Mouse (Mus musculus) neural tube, embryonic 13.5 days (tissue): ENCODE data around the gene Parp6. TPM values are rescaled to one million over a fixed set of nuclear protein-coding genes. Genes with fewer than 3 reads are reported as not detected.

ENCODE experiments used
- ATAC-seq: fragments of 200-750 bp; cut with Nextera tagmentation; 2 replicates; pipeline ENCODE4 v1.8.0; 2017; ENCODE audit warnings: low read depth, mild to moderate bottlenecking, moderate TSS enrichment, moderate library complexity
- H3K27ac ChIP-seq: fragments of 300-500 bp; sonication (generic); replicated peaks from 2 replicates; pipeline ENCODE4 v1.5.1; 2015; ENCODE audit warnings: moderate library complexity, mild to moderate bottlenecking, inconsistent platforms
- H3K27me3 ChIP-seq: fragments of 300-500 bp; sonication (generic); 2 replicates; pipeline ENCODE4 v1.6.1; 2015; ENCODE audit warnings: mild to moderate bottlenecking, inconsistent platforms
- H3K36me3 ChIP-seq: fragments of 300-500 bp; sonication (generic); 2 replicates; pipeline ENCODE4 v1.6.1; 2015; ENCODE audit warnings: mild to moderate bottlenecking, inconsistent platforms
- H3K4me1 ChIP-seq: fragments of 300-500 bp; sonication (generic); replicated peaks from 2 replicates; pipeline ENCODE4 v1.6.1; 2015; ENCODE audit warnings: inconsistent platforms
- H3K4me2 ChIP-seq: fragments of 300-500 bp; sonication (generic); 2 replicates; pipeline ENCODE4 v1.6.1; 2015; ENCODE audit warnings: inconsistent platforms, mild to moderate bottlenecking, moderate library complexity
- H3K4me3 ChIP-seq: fragments of 300-500 bp; sonication (generic); 2 replicates; pipeline ENCODE4 v1.5.1; 2015; ENCODE audit warnings: mild to moderate bottlenecking, inconsistent platforms
- H3K9ac ChIP-seq: fragments of 300-500 bp; sonication (generic); 2 replicates; pipeline ENCODE4 v1.6.1; 2015; ENCODE audit warnings: moderate library complexity, mild to moderate bottlenecking, inconsistent platforms
- H3K9me3 ChIP-seq: fragments of 300-500 bp; sonication (generic); 2 replicates; pipeline ENCODE4 v1.6.1; 2016; ENCODE audit warnings: inconsistent platforms
- WGBS: fragments of 180-500 bp; shearing (Covaris S2); methylation state at CpG from one replicate; pipeline ENCODE4 v1.1.7; 2015; 5-methylcytosine and 5-hydroxymethylcytosine counted together
- polyA plus RNA-seq: library from polyadenylated mRNA; unstranded; fragments of >200 nt; fragmentation: Nextera tagmentation; extraction: Ambion mirVana; gene quantifications from 2 replicates; pipeline ENCODE4 v1.2.1, GENCODE M21; 2015

The Parp6 gene
- polyA plus RNA-seq, 1 experiment from 2014 or later: 197 TPM

DNA sequence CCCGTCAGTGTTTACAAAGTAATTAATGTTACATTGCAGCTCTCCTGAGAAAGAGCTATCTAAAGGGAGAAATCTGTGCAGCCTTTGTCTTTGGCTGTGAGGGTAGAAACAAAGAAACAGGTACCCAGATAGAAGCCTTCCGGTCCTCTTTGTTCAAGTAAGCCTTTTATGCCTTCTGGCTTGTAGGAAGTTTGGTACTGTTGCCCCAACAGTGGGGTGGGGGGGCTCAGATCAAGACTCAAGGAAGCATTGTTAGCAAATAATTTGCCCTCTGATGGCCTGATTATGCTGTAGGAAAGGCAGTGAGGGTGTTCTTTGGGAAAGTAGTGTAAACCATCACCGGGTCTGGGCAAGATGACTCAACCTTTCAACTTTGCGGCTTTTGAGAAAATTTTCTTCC, 41.1 kb downstream of the Parp6 start:
- Histone ChIP-seq H3K9ac (peak overlapping the region; percentile 95), H3K36me3 (peaks cover 21% of the 10 kb centered on the region), H3K9me3 (no peaks in the 10 kb centered on the region), H3K27me3 (no peaks in the 10 kb centered on the region), H3K27ac (peak overlapping the region; percentile 99), H3K4me2 (peak overlapping the region; percentile 90), H3K4me1 (peaks cover 57% of the 10 kb centered on the region), H3K4me3 (peak overlapping the region; percentile 84)
- ATAC-seq: no peak
- WGBS: 3% methylated on average over 4 of the region's 4 CpGs

DNA sequence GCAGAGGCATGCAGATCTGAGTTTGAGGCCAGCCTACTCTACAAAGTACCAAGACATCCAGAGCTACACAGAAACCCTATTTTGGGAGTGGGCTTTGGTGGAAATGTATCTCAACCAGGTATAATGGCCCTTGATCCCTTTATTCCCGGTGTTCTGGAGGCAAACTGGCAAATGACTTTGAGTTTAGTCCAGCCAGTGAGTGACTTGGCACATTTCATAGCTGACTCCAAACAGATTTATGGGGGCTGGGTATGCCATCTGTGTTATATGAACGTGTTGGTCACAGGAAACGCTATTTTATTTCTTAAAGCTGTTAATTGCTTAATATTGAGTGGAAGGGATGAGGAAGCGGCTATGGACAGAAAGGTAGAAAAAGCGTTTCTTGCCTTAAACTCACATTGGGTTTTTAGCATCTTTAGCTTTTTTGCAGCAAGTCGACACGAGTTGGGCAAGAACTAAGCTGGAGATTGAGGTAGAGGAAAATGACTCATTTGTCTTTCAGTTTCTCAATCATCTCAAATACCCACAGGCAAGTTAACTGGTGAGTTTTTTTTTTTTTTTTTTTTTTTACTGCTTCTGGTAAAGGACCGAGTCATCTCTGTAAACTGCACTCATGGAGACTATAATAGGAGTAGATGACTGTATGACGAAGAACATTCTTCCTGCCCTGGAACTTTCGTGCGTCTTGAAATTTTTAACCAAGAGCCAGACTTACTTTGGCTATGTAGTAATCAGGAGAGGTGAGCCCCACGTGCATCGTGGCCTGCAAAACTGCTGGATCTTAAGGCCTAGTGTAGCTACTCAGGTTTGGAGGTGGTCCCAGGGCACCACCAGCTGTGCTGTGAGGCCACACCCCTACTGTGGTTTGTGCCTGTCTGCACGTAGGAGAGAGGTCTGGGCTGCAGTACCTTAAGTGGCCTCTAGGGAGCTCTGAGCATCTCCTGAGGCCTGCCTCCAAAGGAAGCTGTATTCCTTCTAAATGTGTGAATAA, 42.2 kb downstream of the Parp6 start:
- peak overlapping the region; percentile 95 for H3K9ac ChIP-seq
- peaks cover 69% of the 10 kb centered on the region for H3K4me1 ChIP-seq
- H3K27ac ChIP-seq: peak overlapping the region; percentile 99; the same call in 1 of the 2 replicates
- peak overlapping the region; percentile 90 for H3K4me2 ChIP-seq
- H3K36me3 ChIP-seq: peaks cover 30% of the 10 kb centered on the region
- H3K9me3 ChIP-seq: no peaks in the 10 kb centered on the region
- WGBS: 24% methylated on average over 14 of the region's 14 CpGs
- ATAC-seq: no peak
- peak overlapping the region; percentile 84 for H3K4me3 ChIP-seq
- no peaks in the 10 kb centered on the region for H3K27me3 ChIP-seq

DNA sequence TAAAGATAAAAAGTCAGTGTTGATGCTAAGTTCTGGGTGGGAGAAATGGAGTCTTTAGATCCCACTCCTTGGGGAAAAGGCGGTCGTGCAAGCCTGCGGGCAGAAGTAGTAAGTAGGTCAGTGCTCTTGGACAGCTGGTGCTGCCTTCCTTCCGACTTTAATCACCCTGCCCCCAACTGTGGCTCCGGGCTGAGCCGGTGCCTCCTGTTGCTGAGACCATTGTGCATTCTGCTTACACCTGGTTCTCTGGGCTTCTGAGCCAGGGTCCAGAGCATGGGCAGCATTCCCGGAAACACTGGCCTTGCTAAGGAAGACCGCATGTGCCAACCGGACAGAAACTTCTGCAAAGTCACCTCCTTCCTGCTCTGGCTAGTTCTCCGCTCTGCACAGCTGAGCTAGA, 43.3 kb downstream of the Parp6 start:
- WGBS: 49% methylated on average over 10 of the region's 10 CpGs
- no peaks in the 10 kb centered on the region for H3K27me3 ChIP-seq
- H3K36me3 ChIP-seq: peaks cover 38% of the 10 kb centered on the region
- no peaks in the 10 kb centered on the region for H3K9me3 ChIP-seq
- peak overlapping the region; percentile 99; the same call in 1 of the 2 replicates for H3K27ac ChIP-seq
- H3K4me3 ChIP-seq: no peak overlapping the region
- H3K4me1 ChIP-seq: peaks cover 76% of the 10 kb centered on the region
- peak overlapping the region; percentile 32; the same call in 1 of the 2 replicates for H3K9ac ChIP-seq
- no peak for ATAC-seq
- peak overlapping the region; percentile 90 for H3K4me2 ChIP-seq

DNA sequence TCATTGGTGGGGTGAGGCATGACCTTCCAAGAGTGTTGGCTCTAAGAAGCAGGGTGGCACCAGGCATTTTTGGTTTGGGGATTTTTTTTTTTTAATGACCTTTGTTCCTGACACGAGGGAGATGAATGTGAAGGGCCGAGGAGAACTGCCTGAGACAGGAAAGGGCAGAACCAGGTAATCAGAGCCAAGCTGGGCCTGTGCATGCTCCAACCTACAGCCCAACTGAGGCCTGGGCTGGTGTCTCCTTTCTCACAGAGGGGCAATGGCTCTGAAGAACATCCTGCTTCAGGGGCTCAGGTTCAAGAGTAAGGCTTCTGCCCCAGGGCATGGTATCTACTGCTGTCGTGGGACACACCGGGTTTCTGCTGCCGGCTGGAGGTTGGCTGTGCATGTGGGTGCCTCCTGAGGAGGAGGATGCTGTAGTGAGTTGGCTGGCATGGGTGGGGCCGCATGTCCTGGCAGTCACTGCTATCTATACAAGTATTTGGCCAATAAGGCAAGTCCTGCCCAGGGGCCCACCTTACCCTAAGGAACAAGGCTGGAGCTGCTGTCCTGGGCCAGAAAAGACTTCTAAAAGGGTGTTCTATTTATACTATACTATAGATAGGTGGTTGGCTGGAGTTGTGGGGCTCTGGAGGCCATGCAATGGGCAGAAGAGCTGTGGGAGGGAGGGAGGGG, 44.4 kb downstream of the Parp6 start:
- H3K4me3 ChIP-seq: no peak overlapping the region
- H3K4me2 ChIP-seq: peak overlapping the region; percentile 90; the same call in 1 of the 2 replicates
- H3K4me1 ChIP-seq: peaks cover 77% of the 10 kb centered on the region
- no peak overlapping the region for H3K27ac ChIP-seq
- WGBS: 59% methylated on average over 6 of the region's 6 CpGs
- ATAC-seq: no peak
- no peaks in the 10 kb centered on the region for H3K9me3 ChIP-seq
- no peaks in the 10 kb centered on the region for H3K27me3 ChIP-seq
- H3K36me3 ChIP-seq: peaks cover 48% of the 10 kb centered on the region
- peak overlapping the region; percentile 26; the same call in 1 of the 2 replicates for H3K9ac ChIP-seq

DNA sequence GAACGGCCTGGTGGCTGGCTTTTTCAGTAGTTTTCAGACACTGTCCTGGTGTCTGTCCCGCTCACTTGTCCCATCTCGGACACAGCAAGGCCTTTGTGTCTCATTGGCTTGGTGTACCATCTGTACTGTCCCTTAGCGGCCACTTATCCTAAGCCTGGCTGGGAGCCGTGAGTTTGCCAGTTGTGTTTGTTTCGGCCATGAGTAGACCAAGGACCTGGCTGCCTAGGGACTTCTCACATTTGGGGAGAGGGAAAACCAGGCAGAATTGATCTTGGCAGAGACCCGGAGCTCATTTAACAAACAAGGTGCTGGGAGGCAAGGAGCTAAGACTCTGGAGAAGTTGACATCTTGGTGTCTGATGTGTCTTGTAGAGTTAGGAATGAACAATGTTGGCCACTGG, 46.1 kb downstream of the Parp6 start:
- Histone ChIP-seq H3K4me3 (no peak overlapping the region), H3K27me3 (no peaks in the 10 kb centered on the region), H3K27ac (0 out of 2 replicates have a peak overlapping the region, but pooled peaks have one; percentile 1), H3K4me2 (no peak overlapping the region), H3K9ac (no peak overlapping the region), H3K36me3 (peaks cover 66% of the 10 kb centered on the region), H3K4me1 (peaks cover 77% of the 10 kb centered on the region), H3K9me3 (no peaks in the 10 kb centered on the region)
- WGBS: 83% methylated on average over 7 of the region's 7 CpGs
- no peak for ATAC-seq

DNA sequence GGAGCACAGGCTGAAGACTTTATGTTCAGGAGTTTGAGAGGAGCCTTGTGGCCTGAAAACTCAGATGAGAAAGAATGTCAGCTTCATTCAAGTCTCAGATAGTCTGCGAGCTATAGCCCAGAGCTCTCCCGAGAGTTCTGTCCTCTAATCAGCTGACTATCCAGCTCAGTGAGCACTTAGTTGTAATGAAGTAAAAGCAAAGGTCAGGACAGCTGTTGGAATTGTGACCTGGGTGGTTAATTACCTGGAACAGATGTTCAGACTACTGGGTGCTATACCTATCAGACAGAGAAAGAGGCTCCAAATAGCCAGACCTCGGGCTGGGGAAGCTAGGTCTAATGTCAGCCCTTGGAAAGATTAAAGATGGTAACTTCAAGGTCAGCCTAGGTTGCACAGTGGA, 46.9 kb downstream of the Parp6 start:
- Histone ChIP-seq H3K9me3 (no peaks in the 10 kb centered on the region), H3K27me3 (no peaks in the 10 kb centered on the region), H3K4me3 (no peak overlapping the region), H3K27ac (0 out of 2 replicates have a peak overlapping the region, but pooled peaks have one; percentile 0), H3K9ac (no peak overlapping the region), H3K36me3 (peaks cover 73% of the 10 kb centered on the region), H3K4me2 (no peak overlapping the region), H3K4me1 (peaks cover 70% of the 10 kb centered on the region)
- no peak for ATAC-seq
- WGBS: 52% methylated on average over 3 of the region's 3 CpGs

DNA sequence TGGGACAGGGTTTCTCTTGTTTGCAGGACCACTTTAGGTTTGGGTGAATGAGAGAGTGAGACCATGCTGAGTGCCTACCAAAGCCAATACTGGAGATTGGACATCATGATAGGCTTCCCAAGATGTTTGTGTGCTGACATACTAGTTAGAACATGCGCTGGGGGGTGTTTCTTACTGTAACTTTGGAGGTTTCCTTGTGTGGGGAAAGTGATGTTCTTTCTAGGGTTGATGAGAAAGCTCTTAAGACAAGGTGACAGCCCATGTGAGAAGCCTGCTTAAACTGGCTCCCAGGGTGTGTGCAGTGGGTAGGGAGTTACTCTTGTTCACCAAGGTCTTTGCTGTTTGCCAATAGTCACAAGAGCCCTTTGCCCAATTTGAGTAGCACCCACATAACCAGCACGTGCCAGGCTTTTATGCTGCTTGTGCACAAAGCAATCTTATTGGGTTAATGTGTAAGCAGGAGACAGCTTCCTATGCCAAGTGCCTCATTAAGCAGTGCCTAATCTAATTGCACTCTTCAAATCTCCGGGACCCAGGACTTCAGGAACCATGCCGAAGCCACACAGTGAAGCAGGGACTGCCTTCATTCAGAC, 47.7 kb downstream of the Parp6 start:
- H3K27ac ChIP-seq: no peak overlapping the region
- H3K4me3 ChIP-seq: no peak overlapping the region
- H3K4me1 ChIP-seq: peaks cover 62% of the 10 kb centered on the region
- 73% methylated on average over 4 of the region's 4 CpGs for WGBS
- H3K4me2 ChIP-seq: no peak overlapping the region
- peaks cover 81% of the 10 kb centered on the region for H3K36me3 ChIP-seq
- H3K27me3 ChIP-seq: no peaks in the 10 kb centered on the region
- no peak for ATAC-seq
- H3K9ac ChIP-seq: no peak overlapping the region
- H3K9me3 ChIP-seq: no peaks in the 10 kb centered on the region

DNA sequence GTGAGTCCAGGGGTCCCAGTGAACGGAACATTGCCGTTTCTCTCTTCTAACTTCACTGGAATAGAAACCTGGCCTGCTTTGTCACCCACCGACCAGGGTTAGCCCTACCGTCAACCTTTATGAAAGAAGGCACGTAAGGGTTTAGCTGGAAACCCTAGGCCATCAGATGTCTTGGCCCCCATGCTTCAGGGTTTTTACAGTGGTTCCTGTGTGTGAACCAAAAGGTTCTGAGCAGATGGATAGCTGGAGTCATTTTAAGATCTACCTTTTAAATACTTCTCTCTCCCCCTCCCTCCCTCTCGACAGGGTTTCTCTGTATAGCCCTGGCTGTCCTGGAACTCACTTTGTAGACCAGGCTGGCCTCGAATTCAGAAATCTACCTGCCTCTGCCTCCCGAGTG, 48.9 kb downstream of the Parp6 start:
- peaks cover 50% of the 10 kb centered on the region for H3K4me1 ChIP-seq
- H3K9ac ChIP-seq: no peak overlapping the region
- no peak overlapping the region for H3K4me2 ChIP-seq
- no peak for ATAC-seq
- no peak overlapping the region for H3K4me3 ChIP-seq
- peaks cover 86% of the 10 kb centered on the region for H3K36me3 ChIP-seq
- 88% methylated on average over 8 of the region's 8 CpGs for WGBS
- H3K27me3 ChIP-seq: no peaks in the 10 kb centered on the region
- no peak overlapping the region for H3K27ac ChIP-seq
- no peaks in the 10 kb centered on the region for H3K9me3 ChIP-seq

DNA sequence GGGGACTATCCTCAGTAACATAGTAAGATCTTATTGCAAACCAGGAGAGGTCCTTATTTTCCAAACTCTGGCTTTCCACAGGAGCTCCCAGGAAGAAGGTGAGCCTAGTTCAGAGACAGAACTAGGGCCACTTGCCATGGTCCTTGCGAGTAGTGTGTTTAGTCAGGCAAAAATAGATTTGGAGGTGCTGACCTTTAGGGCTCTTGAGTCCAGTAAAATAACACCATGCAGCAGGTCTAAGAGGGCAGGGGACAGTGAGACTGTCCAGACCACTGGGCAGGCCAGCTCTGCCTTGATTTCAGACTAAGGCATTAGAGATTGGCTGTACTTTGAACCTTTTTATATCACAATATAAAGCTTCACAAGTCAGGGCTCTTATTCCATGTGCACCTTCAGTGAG, 49.7 kb downstream of the Parp6 start:
- Histone ChIP-seq H3K9me3 (no peaks in the 10 kb centered on the region), H3K4me2 (no peak overlapping the region), H3K27me3 (no peaks in the 10 kb centered on the region), H3K27ac (peak overlapping the region; percentile 39; the same call in 1 of the 2 replicates), H3K4me1 (peaks cover 42% of the 10 kb centered on the region), H3K9ac (no peak overlapping the region), H3K4me3 (no peak overlapping the region), H3K36me3 (peaks cover 90% of the 10 kb centered on the region)
- ATAC-seq: no peak
- 90% methylated on average over 1 of the region's 1 CpGs for WGBS

DNA sequence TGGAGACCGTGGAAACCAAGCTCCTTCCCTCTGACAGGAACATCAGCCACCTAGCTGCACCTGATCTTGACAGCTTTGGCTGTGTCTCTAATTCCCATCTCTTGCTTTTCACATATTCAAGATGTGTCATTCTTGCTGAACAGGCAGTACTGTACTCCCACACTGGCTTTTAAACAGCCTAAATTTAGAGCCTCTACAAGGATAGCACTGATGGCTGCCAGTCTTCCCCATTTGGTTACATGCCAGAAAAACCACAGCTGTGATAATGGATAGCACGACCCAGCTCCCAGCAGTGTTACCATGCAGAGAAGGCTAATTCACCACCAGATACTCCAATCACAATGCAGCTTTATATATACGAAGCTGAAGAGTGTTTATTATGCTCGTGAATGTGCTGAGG, 50.2 kb downstream of the Parp6 start:
- Histone ChIP-seq H3K27ac (peak overlapping the region; percentile 39; the same call in 1 of the 2 replicates), H3K36me3 (peaks cover 93% of the 10 kb centered on the region), H3K4me2 (no peak overlapping the region), H3K9ac (no peak overlapping the region), H3K4me3 (no peak overlapping the region), H3K9me3 (no peaks in the 10 kb centered on the region), H3K4me1 (peaks cover 37% of the 10 kb centered on the region), H3K27me3 (no peaks in the 10 kb centered on the region)
- ATAC-seq: peak; percentile 51
- WGBS: 58% methylated on average over 4 of the region's 4 CpGs

DNA sequence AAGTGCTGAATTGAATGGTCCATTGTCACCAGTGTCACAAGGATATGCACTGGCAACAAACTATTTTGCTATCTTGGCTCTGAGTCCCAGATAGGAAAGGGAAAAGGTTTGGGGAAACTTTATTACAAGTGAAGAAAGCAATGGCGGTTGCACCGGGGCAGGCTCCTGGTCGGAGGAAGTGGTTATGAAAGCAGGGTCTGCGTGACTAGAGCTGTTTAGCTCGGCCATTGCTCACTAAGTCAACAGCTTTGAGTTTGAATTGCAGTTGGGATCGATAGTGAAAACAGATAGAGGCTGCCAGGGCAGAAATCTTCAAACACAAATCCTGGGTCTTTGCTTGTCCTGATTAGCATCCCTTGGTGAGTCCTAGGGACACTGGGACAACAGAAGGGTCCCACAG, 50.8 kb downstream of the Parp6 start:
- 88% methylated on average over 6 of the region's 6 CpGs for WGBS
- Histone ChIP-seq H3K9ac (no peak overlapping the region), H3K4me2 (no peak overlapping the region), H3K4me3 (no peak overlapping the region), H3K27me3 (no peaks in the 10 kb centered on the region), H3K4me1 (peaks cover 31% of the 10 kb centered on the region), H3K36me3 (peaks cover 94% of the 10 kb centered on the region), H3K27ac (no peak overlapping the region), H3K9me3 (no peaks in the 10 kb centered on the region)
- ATAC-seq: no peak

DNA sequence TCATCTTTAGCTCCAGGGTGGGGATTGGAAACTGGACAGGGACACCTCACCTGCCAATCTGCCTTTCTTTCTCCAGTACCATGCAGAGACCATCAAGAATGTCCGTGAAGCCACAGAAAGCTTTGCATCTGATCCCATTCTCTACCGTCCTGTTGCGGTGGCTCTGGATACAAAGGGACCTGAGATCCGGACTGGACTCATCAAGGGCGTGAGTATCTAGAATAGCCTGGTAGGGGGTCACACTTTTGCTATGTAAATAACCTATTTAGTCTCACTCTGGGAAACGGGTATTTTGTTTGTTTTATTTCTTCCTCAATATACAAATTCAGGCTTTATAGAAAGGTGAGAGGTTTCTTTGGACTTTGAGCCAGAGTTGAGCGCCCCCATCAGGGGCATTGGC, 51.4 kb downstream of the Parp6 start:
- 69% methylated on average over 7 of the region's 7 CpGs for WGBS
- no peak for ATAC-seq
- Histone ChIP-seq H3K4me2 (no peak overlapping the region), H3K27ac (no peak overlapping the region), H3K4me1 (peaks cover 25% of the 10 kb centered on the region), H3K9me3 (no peaks in the 10 kb centered on the region), H3K36me3 (peaks cover 94% of the 10 kb centered on the region), H3K4me3 (no peak overlapping the region), H3K27me3 (no peaks in the 10 kb centered on the region), H3K9ac (no peak overlapping the region)
